Mouse (Mus musculus): Measurements from ENCODE around the gene Arid2. TPM values are rescaled to one million over a fixed set of nuclear protein-coding genes. Genes with fewer than 3 reads are reported as not detected.

Arid2 gene
- total RNA-seq, 2 experiments from 2014 or later = 58.7 to 63.5 TPM

DNA sequence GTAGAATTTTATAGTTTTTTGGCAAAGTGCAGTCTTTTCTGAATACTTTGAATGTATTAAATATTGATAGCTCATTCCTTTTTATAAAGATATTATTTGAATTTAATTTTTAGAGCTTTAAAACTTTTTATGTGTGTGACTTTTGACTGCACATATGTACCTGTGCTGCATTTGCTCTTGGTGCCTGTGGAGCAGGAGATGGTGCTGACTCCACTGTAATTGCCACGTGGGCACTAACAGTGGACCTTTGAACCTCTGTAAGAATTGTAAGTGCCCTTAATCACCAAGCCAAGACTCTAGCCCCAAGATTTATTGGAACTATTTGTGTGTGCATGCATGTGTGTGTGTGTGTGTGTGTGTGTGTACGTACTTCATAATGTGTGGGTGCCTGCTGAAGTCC, 53.6 kb downstream of the Arid2 start:
- intact Hi-C loops (cut with DNase I) = no loop called here
- DNase-seq = no peak

DNA sequence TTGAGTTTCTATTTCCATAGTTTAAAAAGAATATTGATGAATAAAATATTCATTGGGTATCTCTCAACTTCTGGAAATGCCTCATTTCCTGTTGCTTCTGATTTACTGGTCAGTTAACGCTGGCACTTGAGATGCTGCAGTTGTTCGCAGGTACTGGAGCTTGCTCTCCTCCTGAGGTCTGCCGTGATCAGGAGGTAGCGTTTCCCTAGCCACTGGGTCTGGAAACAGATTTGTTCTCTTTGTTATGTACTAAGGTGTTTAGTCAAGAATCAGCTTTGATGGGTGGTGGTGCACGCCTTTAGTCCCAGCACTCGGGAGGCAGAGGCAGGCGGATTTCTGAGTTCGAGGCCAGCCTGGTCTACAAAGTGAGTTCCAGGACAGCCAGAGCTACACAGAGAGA, 54.8 kb downstream of the Arid2 start:
- intact Hi-C loops (cut with DNase I) = no loop called here
- no peak for DNase-seq

DNA sequence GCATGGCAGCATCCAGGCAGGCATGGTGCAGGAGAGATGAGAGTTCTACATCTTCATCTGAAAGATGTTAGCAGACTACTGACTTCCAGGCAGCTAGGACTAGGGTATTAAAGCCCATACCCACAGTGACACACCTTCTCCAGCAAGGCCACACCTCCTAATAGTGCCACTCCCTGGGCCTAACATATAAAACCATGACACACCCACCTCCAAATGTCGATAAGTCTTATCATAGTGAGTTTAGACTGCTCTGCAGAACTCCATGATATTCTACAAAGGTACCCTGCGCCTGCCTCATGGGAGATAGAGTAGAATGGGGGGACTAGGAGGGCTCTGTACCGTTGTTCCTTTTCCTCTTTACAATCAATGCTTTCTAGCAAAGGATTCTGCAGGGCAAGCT, 55.6 kb downstream of the Arid2 start:
- intact Hi-C loops (cut with DNase I) = no loop called here
- no peak for DNase-seq

DNA sequence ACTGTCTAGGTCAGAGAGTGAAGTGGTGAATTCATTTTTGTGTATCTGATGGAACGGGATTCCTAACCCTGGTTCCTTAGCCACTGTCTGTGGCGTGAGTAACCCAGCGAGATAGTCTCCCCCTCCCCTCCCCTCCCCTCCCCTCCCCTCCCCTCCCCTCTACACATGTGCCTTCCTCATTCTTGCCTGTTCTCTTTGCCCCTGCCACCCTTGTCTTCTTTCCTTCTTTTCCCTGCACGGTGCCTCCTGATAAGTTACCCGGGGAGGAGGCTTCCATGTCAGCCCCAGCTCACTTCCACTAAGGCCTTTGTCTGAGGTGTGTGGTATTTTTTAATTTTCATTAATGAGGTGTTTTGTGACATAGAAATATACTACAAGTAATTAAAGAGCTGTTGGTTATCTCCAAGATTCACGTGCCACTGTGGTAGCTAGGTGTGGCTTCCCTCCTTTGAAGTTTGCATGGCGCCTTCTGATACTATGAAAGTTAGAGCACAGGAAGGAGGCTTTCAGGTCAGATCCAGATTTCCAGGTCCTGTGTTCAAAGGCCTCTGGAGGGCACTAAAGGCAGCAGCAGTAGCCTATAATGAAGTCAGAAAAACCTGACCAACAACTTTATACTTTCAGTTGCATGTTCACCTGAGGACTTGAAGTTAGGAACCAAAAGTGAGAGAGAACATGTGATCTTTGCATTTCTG, 57.4 kb downstream of the Arid2 start:
- no peak for DNase-seq
- intact Hi-C loops (cut with DNase I) = no loop called here

DNA sequence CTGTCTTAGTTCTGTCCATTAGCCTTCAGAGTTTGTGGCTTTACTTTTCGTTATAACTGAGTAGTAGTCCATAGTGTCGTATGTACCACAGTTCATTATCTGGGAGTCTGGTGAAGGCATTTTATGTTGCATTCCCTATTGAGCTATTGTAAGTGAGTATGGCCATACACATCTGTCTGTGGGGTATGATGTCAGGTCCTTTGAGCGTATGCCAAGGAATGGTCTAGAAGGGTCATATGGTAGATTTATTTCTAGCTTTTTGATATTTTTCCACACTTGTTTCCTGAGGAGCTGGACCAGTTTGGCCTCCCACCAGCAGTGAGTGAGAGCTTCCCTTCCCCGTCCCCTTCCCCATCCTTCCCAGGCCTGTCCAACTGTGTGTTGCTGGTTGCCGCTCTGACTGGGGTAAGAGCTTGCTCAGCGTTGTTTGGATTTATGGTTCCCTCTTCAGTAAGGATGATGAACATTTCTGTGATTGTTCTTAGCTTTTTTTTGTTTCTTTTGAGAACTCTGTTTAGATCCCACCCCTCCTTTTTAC, 58.1 kb downstream of the Arid2 start:
- intact Hi-C loops (cut with DNase I) = no loop called here
- DNase-seq = no peak

DNA sequence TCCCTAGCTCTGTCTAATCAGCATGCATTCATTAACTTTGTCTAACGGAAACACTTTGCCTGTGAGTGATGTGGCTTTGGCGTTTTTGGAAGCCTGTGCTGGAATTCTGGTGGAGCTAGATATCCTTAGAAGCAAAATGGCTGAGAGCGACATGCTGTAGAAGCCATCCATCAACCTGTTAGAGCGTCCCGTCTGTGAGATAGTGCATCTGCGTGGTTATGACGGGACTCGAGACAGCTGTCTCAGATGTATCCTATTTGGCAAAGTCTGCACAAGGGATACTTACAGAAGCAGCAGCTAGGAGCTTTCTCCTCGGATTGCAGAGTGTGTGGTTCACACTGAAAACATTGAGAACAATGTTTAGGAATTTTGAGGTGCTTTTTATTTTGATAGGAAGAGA, 64.1 kb downstream of the Arid2 start:
- intact Hi-C loops (cut with DNase I) = no loop called here
- no peak for DNase-seq

DNA sequence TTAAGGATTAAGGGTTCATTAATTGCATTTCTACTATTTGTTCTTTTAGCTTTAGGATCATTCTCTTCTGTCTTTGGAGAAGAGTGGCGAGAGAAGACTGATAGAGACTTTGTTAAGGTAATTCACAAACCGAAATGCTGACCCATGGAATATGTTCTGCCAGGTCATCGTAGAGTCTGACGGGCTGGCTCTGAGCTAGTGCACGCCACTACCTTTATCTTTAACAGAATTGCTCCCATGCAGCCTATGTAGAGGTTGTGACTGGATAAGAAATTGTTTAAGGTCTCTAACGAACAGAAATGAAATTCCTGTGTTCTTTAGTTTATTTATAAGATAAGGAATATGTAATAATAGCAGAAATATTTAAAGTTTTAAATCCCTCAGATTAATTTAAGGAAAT, 71.6 kb downstream of the Arid2 start:
- intact Hi-C loops (cut with DNase I) = no loop called here
- no peak for DNase-seq

DNA sequence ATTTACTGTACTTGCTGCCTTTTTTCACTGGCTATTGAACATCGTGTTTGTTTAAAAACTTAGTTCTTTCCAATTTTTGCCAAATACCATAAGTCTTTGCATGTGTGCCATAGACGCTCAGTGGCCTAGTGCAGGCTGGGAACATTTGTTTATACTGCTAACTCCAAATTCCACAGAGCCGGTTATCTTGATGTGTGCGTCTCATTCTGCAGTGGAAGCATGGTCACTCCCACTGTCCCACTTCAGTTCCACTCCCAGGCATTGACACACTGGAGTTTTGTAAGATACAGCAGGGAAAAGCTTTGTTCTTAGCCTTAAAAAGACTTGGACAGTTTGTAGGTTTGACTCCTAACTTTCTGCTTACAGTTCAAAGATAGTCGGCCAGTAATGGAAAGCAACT, 73.3 kb downstream of the Arid2 start:
- DNase-seq = no peak
- intact Hi-C loops (cut with DNase I) = no loop called here

DNA sequence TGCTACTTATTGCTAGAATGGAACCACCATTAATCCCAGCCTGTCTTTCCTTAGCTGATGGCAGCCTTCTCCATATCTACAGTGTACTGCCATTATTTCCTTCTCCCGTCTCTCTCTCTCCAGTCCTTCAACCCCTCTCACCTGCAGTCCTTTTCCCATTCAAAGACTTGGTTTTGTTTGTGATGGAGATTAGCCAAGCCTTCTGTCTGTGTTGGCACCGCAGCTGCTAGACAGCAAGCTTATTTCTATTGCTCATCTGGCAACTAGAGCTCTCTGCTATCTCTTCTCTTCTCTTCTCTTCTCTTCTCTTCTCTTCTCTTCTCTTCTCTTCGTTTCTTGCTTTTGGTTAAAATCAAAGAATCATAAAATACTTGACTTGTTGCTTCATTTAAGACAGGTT, 78.0 kb downstream of the Arid2 start:
- DNase-seq = no peak
- intact Hi-C loops (cut with DNase I) = no loop called here

DNA sequence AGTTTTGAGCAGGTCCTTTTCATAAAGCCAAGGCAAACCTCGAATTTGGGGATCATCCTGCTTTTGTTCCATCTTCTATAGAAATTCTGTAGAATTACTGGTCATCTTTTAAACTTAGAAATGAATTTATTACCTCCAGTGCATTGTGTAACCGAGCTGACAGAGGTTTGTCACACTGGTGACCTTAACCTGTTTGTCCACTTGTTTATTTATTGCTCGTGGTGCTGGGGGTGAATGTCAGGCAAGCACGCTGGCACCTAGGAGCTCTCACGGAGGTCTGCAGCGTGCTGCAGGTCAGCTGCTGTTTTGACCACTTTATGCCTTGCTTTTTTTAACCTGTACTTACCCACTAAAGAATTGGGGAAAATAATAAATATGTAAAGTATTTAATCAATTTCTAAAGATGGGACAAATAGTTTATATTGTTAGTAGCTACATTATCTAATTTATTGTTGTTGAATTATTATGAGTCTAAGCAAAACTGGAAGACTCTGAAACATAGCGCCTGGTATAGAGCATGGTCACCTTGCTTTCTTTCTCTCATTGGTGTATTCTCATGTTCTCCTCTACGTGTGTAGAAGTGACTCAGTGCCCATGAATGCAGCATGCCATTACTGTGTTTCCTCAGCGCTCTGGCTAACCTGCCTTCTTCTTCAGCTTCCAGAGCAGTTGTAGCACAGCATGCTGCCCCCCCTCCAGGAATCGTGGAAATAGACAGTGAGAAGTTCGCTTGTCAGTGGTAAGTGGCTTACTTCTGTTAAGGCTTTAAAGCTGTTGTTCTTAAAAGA, 79.1 kb downstream of the Arid2 start:
- intact Hi-C loops (cut with DNase I) = no loop called here
- no peak for DNase-seq

DNA sequence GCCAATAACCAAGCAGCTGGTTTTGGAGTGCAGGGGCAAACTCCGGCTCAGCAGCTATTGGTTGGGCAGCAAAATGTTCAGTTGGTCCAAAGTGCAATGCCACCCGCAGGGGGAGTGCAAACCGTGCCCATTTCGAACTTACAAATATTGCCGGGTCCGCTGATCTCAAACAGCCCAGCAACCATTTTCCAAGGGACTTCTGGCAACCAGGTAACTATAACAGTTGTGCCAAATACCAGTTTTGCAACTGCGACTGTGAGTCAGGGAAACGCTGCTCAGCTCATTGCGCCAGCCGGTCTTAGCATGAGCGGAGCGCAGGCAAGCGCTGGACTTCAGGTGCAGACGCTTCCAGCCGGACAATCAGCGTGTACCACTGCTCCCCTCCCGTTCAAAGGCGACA, 84.0 kb downstream of the Arid2 start:
- intact Hi-C loops (cut with DNase I) = no loop called here
- DNase-seq = no peak

DNA sequence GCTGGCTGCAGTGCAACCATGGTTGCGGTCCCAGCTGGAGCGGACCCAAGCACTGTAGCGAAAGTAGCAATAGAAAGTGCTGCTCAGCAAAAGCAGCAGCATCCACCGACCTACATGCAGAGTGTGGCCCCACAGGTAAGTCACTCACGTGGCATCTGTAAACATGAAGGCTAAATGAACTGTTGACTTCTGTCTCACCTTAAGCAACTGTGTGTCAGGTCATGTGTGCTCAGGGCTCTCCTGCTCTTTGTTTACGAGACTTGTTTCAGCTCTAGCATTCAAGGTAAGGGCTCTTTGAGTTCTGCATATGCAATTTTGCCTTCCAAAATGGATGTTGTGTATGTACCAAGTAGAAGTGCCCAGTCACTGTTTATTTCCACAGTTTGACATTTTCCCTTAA, 85.3 kb downstream of the Arid2 start:
- no peak for DNase-seq
- intact Hi-C loops (cut with DNase I) = no loop called here

DNA sequence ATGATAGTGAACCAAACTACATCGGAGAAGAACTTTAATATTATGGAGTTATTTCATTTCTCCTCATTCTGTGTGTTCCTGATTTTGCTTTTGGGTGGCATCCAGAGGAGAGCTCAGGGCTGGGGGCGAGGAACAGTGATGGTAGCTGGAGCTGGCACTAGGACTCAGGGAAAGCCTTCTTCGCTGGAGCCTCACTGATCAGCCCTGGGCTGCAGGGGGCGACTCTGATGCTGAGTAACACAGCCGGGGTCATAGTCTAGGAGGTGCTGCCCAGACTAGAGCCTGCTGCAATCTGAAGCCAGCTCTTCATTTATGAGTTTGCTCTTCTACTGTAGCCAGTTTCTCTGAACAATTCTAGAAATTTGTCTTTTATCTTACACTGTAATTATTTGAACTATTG, 85.8 kb downstream of the Arid2 start:
- no peak for DNase-seq
- intact Hi-C loops (cut with DNase I) = no loop called here

DNA sequence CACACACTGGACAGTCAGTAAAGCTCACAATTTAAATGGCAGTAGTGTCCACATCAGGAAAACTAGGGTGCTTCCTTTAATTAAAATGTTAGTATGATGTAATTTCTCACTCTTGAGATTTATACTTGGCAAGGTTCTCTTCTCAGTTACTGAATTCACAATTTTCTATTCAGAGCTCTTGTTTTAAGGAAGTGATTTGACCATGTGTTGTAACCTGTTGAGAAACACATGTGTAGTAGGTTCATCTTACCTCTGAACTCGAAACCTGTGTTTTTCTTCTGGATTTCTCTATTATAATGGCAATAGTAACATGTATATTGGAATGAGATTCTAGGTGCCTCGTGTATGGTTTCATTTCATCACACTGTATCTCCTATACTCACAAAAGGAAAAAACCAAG, 88.9 kb downstream of the Arid2 start:
- intact Hi-C loops (cut with DNase I) = no loop called here
- no peak for DNase-seq

DNA sequence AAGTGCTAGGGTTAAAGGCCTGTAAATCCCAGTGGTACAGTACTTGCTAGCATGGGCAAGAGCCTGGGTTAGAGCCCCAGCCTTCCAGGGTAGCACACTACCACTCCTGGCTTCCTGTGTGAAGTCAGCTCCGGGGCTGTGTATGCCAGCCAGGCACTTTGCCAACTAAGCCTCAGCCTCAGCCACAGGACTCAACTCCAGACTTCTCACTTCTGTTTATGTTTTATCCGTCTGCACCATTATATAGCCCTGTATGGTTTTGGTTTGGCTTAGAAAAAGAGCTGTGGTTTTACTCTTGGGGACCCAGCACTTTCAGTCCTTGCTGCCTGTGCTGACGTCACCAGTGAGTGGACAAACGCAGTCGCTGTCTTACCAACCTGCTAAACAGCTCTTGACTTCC, 89.9 kb downstream of the Arid2 start:
- peak; percentile 45 for DNase-seq
- intact Hi-C loops (cut with DNase I) = no loop called here

DNA sequence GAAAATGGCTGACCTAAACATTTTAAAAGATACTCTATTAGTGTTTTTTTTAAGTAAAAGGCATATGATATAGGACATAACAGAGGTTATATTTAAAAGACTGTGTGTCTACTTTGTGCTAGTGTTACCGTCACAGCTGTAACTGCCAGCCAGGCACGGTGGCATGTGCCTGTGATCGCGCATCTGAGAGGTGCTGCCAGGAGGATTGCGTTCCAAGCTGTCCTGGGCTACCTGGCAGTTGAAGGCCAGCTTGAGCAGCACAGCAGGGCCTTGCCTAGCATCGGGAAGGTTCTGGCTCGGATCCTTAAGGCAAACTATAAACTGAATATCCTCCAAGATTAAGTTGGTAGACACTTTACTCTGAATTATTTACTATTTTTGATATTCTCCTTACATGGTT, 90.4 kb downstream of the Arid2 start:
- intact Hi-C loops (cut with DNase I) = no loop called here
- DNase-seq = peak; percentile 15

DNA sequence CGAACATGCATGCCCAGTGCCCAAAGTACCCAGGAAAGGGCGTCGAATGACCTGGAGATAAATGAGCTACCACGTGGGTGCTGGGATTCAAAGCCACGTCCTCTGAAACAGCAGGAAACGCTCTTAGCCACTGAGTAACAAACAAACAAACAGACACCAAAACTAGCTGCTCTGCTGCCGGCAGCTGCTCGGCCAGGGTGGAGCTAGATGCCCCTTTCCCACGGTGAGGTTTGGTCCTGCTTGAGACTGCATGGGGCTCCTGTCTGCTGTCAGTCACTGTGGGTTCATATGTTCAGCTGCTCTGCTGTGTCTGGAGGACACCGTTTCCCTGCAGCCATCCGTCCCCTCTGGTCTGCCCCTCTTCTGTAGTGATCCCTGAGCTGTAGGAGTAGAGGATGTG, 94.9 kb downstream of the Arid2 start:
- intact Hi-C loops (cut with DNase I) = no loop called here
- DNase-seq = no peak

DNA sequence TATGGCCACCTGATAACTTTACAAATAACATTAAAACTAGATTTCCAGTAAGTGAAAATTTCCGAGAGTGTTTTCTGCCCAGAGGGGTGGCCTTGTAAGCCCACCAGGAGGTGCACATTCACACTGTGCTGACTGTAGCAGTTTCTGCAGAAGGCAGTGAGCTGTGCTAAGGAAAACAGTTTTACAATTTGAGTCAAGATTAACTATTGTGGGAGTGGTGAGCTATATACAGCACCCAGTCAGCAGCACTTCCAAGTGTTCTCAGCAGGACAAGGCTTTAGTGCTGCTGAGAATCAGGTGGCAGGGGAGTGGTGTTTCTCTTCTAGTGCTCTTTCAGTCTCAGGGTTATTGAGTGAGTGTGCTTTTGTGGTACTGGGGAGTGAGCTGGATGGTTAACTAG, 101.2 kb downstream of the Arid2 start:
- no peak for DNase-seq
- intact Hi-C loops (cut with DNase I) = no loop called here

DNA sequence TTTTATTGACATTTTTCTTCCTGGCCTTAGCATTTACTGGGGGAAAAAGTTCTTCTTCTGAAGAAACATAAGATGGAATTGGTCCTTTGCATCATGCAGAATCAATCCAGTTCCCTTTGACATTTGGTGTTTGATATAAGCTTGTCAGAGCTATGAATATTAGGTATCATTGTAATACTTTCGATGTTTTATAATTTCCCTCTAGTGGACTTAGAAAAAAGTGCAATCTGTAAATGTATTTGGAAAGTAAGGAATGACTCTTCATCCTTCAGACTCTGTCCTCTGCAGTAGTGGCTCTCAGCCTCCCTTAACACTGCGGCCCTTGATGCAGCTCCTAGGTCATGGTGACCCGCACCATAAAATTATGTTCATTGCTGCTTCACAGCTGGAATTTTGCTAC, 105.6 kb downstream of the Arid2 start:
- intact Hi-C loops (cut with DNase I) = loop anchor here (10.0 kb wide), 1 partner anchor 88 kb away; no protein-coding TSS in a partner anchor
- no peak for DNase-seq

DNA sequence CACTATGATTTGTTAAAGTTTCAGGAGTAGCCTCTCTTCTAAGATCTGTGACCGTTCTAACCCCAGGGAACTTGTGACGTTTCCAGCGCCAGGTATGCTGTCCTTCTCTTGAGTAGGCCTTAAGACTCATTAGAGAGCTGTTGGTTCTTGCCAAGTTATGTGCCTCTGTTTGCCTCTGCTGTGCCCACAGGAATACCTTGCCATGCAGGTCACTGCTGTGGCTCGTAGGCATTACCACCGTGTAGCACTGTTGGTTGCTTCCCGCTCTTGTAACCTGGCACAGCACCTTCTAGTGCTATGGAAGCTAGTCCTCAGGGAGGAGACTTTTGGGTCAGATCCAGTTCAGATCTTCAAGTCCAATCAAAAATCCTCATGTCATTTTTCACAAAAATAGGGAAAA, 107.8 kb downstream of the Arid2 start:
- no peak for DNase-seq
- intact Hi-C loops (cut with DNase I) = loop anchor here (10.0 kb wide), 1 partner anchor 90 kb away; no protein-coding TSS in a partner anchor

DNA sequence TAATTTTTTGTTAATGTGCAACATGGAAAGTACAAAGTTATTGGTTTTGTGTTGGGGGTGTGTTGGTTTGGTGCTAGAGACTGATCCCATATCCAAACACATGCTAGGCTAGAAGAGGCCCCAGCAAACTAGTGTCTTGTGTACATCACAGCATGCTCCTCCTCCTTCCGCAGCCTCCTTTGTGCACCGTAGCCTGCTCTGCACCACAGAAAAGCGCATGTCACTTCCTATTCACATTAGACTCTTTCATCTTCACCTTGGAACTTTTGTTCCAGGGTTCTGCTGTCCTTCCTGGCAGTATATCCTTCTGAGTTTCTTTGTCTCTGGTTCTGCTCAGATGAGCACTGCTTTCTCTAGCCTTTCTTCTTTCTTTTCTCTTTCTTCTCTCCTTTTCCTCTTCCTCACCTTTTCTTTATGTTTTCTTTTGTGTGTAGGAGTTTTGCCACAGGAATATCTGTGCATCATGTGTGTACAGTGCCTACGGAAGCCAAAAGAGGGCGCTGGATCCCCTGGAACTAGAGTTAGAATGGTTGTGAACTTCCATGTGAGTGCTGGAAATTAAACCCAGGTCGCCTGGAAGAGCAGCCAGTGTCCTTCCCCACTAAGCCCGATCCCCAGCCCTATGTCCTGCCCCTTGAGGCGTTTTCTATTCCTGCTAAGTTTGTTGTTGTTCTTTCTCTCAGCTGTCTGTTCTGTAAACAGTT, 109.5 kb downstream of the Arid2 start:
- no peak for DNase-seq
- intact Hi-C loops (cut with DNase I) = loop anchor here (10.0 kb wide), 1 partner anchor 92 kb away; no protein-coding TSS in a partner anchor
